Mouse (Mus musculus) testis, adult 2 months (tissue): Measurements from ENCODE around the gene Vdac1. TPM values are rescaled to one million over a fixed set of nuclear protein-coding genes. Genes with fewer than 3 reads are reported as not detected.

ENCODE experiments used
- H3K27ac ChIP-seq: fragments of 200-500 bp; 2 replicates; pipeline ENCODE4 v1.5.1; 2012; ENCODE audit warnings: low read depth, low read length; ENCODE audit not compliant: control insufficient read depth, insufficient read depth
- H3K27me3 ChIP-seq: fragments of 200-500 bp; 2 replicates; pipeline ENCODE4 v1.6.1; 2012; ENCODE audit warnings: mild to moderate bottlenecking, low read length, moderate library complexity; ENCODE audit not compliant: control insufficient read depth, insufficient read depth
- H3K36me3 ChIP-seq: fragments of 200-500 bp; 2 replicates; pipeline ENCODE4 v1.6.1; 2012; ENCODE audit warnings: mild to moderate bottlenecking, low read length; ENCODE audit not compliant: control insufficient read depth, insufficient read depth
- H3K4me1 ChIP-seq: fragments of 200-500 bp; 2 replicates; pipeline ENCODE4 v1.6.1; 2012; ENCODE audit warnings: low read length; ENCODE audit not compliant: control insufficient read depth, insufficient read depth
- H3K4me3 ChIP-seq: fragments of 200-500 bp; 2 replicates; pipeline ENCODE4 v1.5.1; 2012; ENCODE audit warnings: low read depth, mild to moderate bottlenecking, low read length, moderate library complexity, mixed read lengths; ENCODE audit not compliant: control insufficient read depth
- CTCF ChIP-seq: fragments of 200-500 bp; IDR thresholded peaks from 2 replicates; pipeline ENCODE4 v1.5.1; 2012; ENCODE audit warnings: low read depth, mild to moderate bottlenecking, inconsistent platforms, low read length, moderate library complexity; ENCODE audit not compliant: control insufficient read depth, insufficient read depth, insufficient replicate concordance
- POLR2A ChIP-seq: fragments of 200-500 bp; IDR thresholded peaks from 2 replicates; pipeline ENCODE4 v1.6.1; 2012; ENCODE audit warnings: low read depth, mild to moderate bottlenecking, inconsistent platforms, low read length, moderate library complexity; ENCODE audit not compliant: control insufficient read depth
- polyA plus RNA-seq: library from polyadenylated mRNA; depleted of rRNA; stranded (reverse); fragments of >200 nt; gene quantifications from 2 replicates; pipeline ENCODE4 v1.2.3, GENCODE M21; 2012

Vdac1 gene
- polyA plus RNA-seq, 1 experiment = 16.7 TPM

GRCm38 (mm10) chr11:52404209-52404608 is 43.5 kb downstream of the Vdac1 start:
- no peaks in the 10 kb centered on the region for H3K27me3 ChIP-seq
- H3K4me1 ChIP-seq = 0 out of 2 replicates have a peak, but pooled peaks cover 2% of the 10 kb centered on the region
- no peak overlapping the region for H3K4me3 ChIP-seq
- H3K36me3 ChIP-seq = peaks cover 4% of the 10 kb centered on the region; the same call in 1 of the 2 replicates
- no peak for TF ChIP-seq CTCF
- TF ChIP-seq POLR2A = no peak
- no peak overlapping the region for H3K27ac ChIP-seq

DNA sequence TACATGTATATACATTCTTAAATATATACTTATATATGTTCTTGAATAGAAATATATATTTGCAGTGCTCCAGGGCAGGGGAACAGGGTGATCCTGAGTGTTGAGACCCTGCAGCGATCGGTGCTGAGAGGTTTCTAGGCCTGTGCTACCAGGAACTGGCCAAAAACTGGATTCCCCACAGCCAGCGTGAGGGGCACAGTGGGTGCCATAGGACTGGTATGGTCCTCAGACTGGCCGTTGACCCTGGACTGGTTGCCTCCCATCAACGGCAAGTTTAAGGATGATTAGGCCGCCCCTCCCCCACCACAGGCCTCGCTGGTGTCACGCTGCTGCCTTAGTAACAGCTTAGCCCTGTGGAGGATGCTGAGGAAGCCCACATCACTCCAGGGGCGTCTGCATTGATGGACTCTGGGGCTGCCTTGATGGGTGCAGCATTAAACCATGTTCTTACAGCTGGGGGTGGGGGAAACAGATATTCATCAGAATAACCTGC is 44.6 kb downstream of the Vdac1 start:
- no peak overlapping the region for H3K27ac ChIP-seq
- peaks cover 4% of the 10 kb centered on the region; the same call in 1 of the 2 replicates for H3K36me3 ChIP-seq
- 0 out of 2 replicates have a peak, but pooled peaks cover 2% of the 10 kb centered on the region for H3K4me1 ChIP-seq
- no peak overlapping the region for H3K4me3 ChIP-seq
- H3K27me3 ChIP-seq = no peaks in the 10 kb centered on the region
- no peak for TF ChIP-seq POLR2A
- no peak for TF ChIP-seq CTCF

- TF ChIP-seq POLR2A (no peak), CTCF (no peak)
- Histone ChIP-seq H3K27ac (no peak overlapping the region), H3K36me3 (0 out of 2 replicates have a peak, but pooled peaks cover 2% of the 10 kb centered on the region), H3K4me3 (no peak overlapping the region), H3K4me1 (0 out of 2 replicates have a peak, but pooled peaks cover 2% of the 10 kb centered on the region), H3K27me3 (no peaks in the 10 kb centered on the region)
These were observed 48.7 kb downstream of the Vdac1 start for GRCm38 (mm10) chr11:52409316-52409715.

DNA sequence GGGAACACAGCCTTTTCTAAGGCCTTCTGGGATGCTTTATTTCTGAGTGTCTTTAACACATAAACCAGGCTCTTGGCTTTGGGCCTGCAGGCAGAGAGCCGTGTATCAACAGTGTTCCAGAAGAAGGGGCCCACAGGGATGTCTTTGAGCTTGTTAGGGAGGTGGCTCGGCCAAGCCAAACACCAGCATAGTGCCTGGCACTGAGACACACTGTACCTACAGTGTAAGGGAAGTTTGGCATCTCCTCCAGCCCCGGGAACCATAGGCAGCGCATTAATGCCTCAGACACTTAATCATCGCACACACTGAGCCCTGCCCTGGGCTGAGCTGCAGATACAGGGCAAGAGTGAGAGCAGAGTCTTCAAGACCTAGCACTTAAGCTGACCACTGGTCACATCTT is 57.7 kb downstream of the Vdac1 start:
- TF ChIP-seq CTCF = no peak
- TF ChIP-seq POLR2A = no peak
- Histone ChIP-seq H3K4me3 (no peak overlapping the region), H3K27me3 (no peaks in the 10 kb centered on the region), H3K27ac (no peak overlapping the region), H3K36me3 (no peaks in the 10 kb centered on the region), H3K4me1 (no peaks in the 10 kb centered on the region)

DNA sequence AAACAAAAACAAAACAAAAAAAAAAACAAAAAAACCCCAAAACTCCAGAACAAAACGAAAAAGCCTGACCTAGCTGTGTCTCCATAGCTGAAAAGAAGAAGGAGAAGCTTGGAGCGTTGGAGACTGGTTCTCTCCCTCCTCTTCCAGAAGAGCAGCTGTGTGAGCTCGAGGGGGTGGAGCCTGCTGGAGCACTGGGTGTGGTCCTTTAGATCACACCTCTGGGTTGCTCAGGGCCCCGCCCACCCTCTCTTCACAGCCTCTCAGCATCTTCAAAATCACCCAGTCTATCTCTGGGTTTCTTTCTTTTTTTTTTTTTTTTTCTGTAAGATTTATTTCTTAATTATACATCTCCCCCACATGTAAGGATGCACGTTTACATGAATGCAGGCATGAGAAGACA is 58.6 kb downstream of the Vdac1 start:
- Histone ChIP-seq H3K27me3 (no peaks in the 10 kb centered on the region), H3K27ac (no peak overlapping the region), H3K4me1 (no peaks in the 10 kb centered on the region), H3K36me3 (no peaks in the 10 kb centered on the region), H3K4me3 (no peak overlapping the region)
- no peak for TF ChIP-seq CTCF
- TF ChIP-seq POLR2A = no peak

- TF ChIP-seq POLR2A = no peak
- no peak for TF ChIP-seq CTCF
- Histone ChIP-seq H3K4me1 (no peaks in the 10 kb centered on the region), H3K27me3 (no peaks in the 10 kb centered on the region), H3K36me3 (no peaks in the 10 kb centered on the region), H3K27ac (no peak overlapping the region), H3K4me3 (no peak overlapping the region)
These were observed 59.2 kb downstream of the Vdac1 start for GRCm38 (mm10) chr11:52419861-52420260.

- Histone ChIP-seq H3K4me1 (no peaks in the 10 kb centered on the region), H3K27me3 (no peaks in the 10 kb centered on the region), H3K36me3 (no peaks in the 10 kb centered on the region), H3K27ac (no peak overlapping the region), H3K4me3 (no peak overlapping the region)
- TF ChIP-seq CTCF (no peak), POLR2A (no peak)
These were observed 59.8 kb downstream of the Vdac1 start for GRCm38 (mm10) chr11:52420296-52421052.
